Mouse (Mus musculus): Measurements from ENCODE around the gene Adcyap1. TPM values are rescaled to one million over a fixed set of nuclear protein-coding genes. Genes with fewer than 3 reads are reported as not detected.

Adcyap1 gene
- polyA plus RNA-seq, 1 experiment from 2014 or later, result 0.58 TPM

GRCm38 (mm10) chr17:93199747-93200146 is 930 bp downstream of the Adcyap1 start:
- ATAC-seq (ENCODE audit: low FRiP score, low TSS enrichment) (no peak), DNase-seq (ENCODE audit: low spot score) (no peak)
- Histone ChIP-seq H3K4me3 (ENCODE audit: low read depth, low read length) (no peak overlapping the region), H3K27me3 (ENCODE audit: control insufficient read depth, insufficient read depth, low read length) (peaks cover 21% of the 10 kb centered on the region), H3K9me3 (ENCODE audit: control insufficient read depth, low read length) (no peaks in the 10 kb centered on the region), H3K36me3 (ENCODE audit: control insufficient read depth, insufficient read depth, low read length) (no peaks in the 10 kb centered on the region), H3K9ac (ENCODE audit: low read length) (no peak overlapping the region), H3K4me2 (replicated peaks; ENCODE audit: low read depth) (no peak overlapping the region), H3K27ac (replicated peaks) (no peak overlapping the region), H3K4me1 (replicated peaks; ENCODE audit: control insufficient read depth, insufficient read depth) (no peaks in the 10 kb centered on the region)
- TF ChIP-seq CTCF (IDR thresholded peaks at IDR 0.05; ENCODE audit: low read depth) (no peak), EP300 (optimal IDR thresholded peaks at IDR 0.05) (no peak)
- WGBS, result 7% methylated on average over 9 of the region's 9 CpGs

GRCm38 (mm10) chr17:93200386-93201264 is 1.8 kb downstream of the Adcyap1 start:
- TF ChIP-seq EP300 (optimal IDR thresholded peaks at IDR 0.05) (no peak), CTCF (IDR thresholded peaks at IDR 0.05; ENCODE audit: low read depth) (no peak)

GRCm38 (mm10) chr17:93201265-93201925 is 2.6 kb downstream of the Adcyap1 start:
- WGBS, result 4% methylated on average over 16 of the region's 16 CpGs
- peaks cover 21% of the 10 kb centered on the region for H3K27me3 ChIP-seq (ENCODE audit: control insufficient read depth, insufficient read depth, low read length)
- no peaks in the 10 kb centered on the region for H3K36me3 ChIP-seq (ENCODE audit: control insufficient read depth, insufficient read depth, low read length)
- no peaks in the 10 kb centered on the region for H3K9me3 ChIP-seq (ENCODE audit: control insufficient read depth, low read length)
- DNase-seq (ENCODE audit: low spot score) (no peak), ATAC-seq (ENCODE audit: low FRiP score, low TSS enrichment) (no peak)
- no peak overlapping the region for H3K27ac ChIP-seq (replicated peaks)
- H3K4me2 ChIP-seq (replicated peaks; ENCODE audit: low read depth), result no peak overlapping the region
- no peak for TF ChIP-seq EP300 (optimal IDR thresholded peaks at IDR 0.05)
- no peak for TF ChIP-seq CTCF (IDR thresholded peaks at IDR 0.05; ENCODE audit: low read depth)
- no peaks in the 10 kb centered on the region for H3K4me1 ChIP-seq (replicated peaks; ENCODE audit: control insufficient read depth, insufficient read depth)
- H3K9ac ChIP-seq (ENCODE audit: low read length), result no peak overlapping the region
- no peak overlapping the region for H3K4me3 ChIP-seq (ENCODE audit: low read depth, low read length)

More at GRCm38 (mm10) chr17:93200386-93201264, 1.8 kb downstream of the Adcyap1 start:
- H3K4me1 ChIP-seq (replicated peaks; ENCODE audit: control insufficient read depth, insufficient read depth), result no peaks in the 10 kb centered on the region
- WGBS, result 2% methylated on average over 29 of the region's 29 CpGs
- H3K9me3 ChIP-seq (ENCODE audit: control insufficient read depth, low read length), result no peaks in the 10 kb centered on the region
- no peak overlapping the region for H3K27ac ChIP-seq (replicated peaks)
- no peak for DNase-seq (ENCODE audit: low spot score)
- no peak overlapping the region for H3K4me3 ChIP-seq (ENCODE audit: low read depth, low read length)
- no peak overlapping the region for H3K9ac ChIP-seq (ENCODE audit: low read length)
- no peaks in the 10 kb centered on the region for H3K36me3 ChIP-seq (ENCODE audit: control insufficient read depth, insufficient read depth, low read length)
- H3K27me3 ChIP-seq (ENCODE audit: control insufficient read depth, insufficient read depth, low read length), result peaks cover 21% of the 10 kb centered on the region
- ATAC-seq (ENCODE audit: low FRiP score, low TSS enrichment), result no peak
- no peak overlapping the region for H3K4me2 ChIP-seq (replicated peaks; ENCODE audit: low read depth)

- H3K36me3 ChIP-seq (ENCODE audit: control insufficient read depth, insufficient read depth, low read length), result no peaks in the 10 kb centered on the region
- H3K9ac ChIP-seq (ENCODE audit: low read length), result no peak overlapping the region
- H3K27ac ChIP-seq (replicated peaks), result no peak overlapping the region
- peak overlapping the region; percentile 14 for H3K4me3 ChIP-seq (ENCODE audit: low read depth, low read length)
- ATAC-seq (ENCODE audit: low FRiP score, low TSS enrichment) (no peak), DNase-seq (ENCODE audit: low spot score) (peak; percentile 23)
- peaks cover 21% of the 10 kb centered on the region for H3K27me3 ChIP-seq (ENCODE audit: control insufficient read depth, insufficient read depth, low read length)
- H3K4me2 ChIP-seq (replicated peaks; ENCODE audit: low read depth), result peak overlapping the region; percentile 43
- WGBS, result under 1% methylated on average over 44 of the region's 44 CpGs
- no peak for TF ChIP-seq CTCF (IDR thresholded peaks at IDR 0.05; ENCODE audit: low read depth)
- no peak for TF ChIP-seq EP300 (optimal IDR thresholded peaks at IDR 0.05)
- no peaks in the 10 kb centered on the region for H3K4me1 ChIP-seq (replicated peaks; ENCODE audit: control insufficient read depth, insufficient read depth)
- no peaks in the 10 kb centered on the region for H3K9me3 ChIP-seq (ENCODE audit: control insufficient read depth, low read length)
These were observed 3.6 kb downstream of the Adcyap1 start for GRCm38 (mm10) chr17:93202165-93203075.

- no peak for TF ChIP-seq EP300 (optimal IDR thresholded peaks at IDR 0.05)
- no peak for TF ChIP-seq CTCF (IDR thresholded peaks at IDR 0.05; ENCODE audit: low read depth)
- WGBS, result 1% methylated on average over 34 of the region's 34 CpGs
- no peak for ATAC-seq (ENCODE audit: low FRiP score, low TSS enrichment)
- peak overlapping the region; percentile 14; the same call in 1 of the 2 replicates for H3K4me3 ChIP-seq (ENCODE audit: low read depth, low read length)
- H3K9me3 ChIP-seq (ENCODE audit: control insufficient read depth, low read length), result no peaks in the 10 kb centered on the region
- no peaks in the 10 kb centered on the region for H3K4me1 ChIP-seq (replicated peaks; ENCODE audit: control insufficient read depth, insufficient read depth)
- no peaks in the 10 kb centered on the region for H3K36me3 ChIP-seq (ENCODE audit: control insufficient read depth, insufficient read depth, low read length)
- peak overlapping the region; percentile 43 for H3K4me2 ChIP-seq (replicated peaks; ENCODE audit: low read depth)
- peaks cover 21% of the 10 kb centered on the region for H3K27me3 ChIP-seq (ENCODE audit: control insufficient read depth, insufficient read depth, low read length)
- DNase-seq (ENCODE audit: low spot score), result no peak
- no peak overlapping the region for H3K9ac ChIP-seq (ENCODE audit: low read length)
- no peak overlapping the region for H3K27ac ChIP-seq (replicated peaks)
These were observed 4.5 kb downstream of the Adcyap1 start for GRCm38 (mm10) chr17:93203076-93204031.
